Mouse (Mus musculus) cerebellum, adult 2 months (tissue): ENCODE data around the gene Fryl.

ENCODE experiments used
- CTCF ChIP-seq: fragments of 200-500 bp; IDR thresholded peaks from 2 replicates; pipeline ENCODE4 v1.5.1; 2011; ENCODE audit warnings: low read depth, mild to moderate bottlenecking, control low read depth, low read length, moderate library complexity, borderline replicate concordance; ENCODE audit not compliant: insufficient read depth
- POLR2A ChIP-seq: fragments of 200-500 bp; IDR thresholded peaks from 2 replicates; pipeline ENCODE4 v1.6.1; 2011; ENCODE audit warnings: low read length, control low read depth, borderline replicate concordance; ENCODE audit not compliant: insufficient read depth

DNA sequence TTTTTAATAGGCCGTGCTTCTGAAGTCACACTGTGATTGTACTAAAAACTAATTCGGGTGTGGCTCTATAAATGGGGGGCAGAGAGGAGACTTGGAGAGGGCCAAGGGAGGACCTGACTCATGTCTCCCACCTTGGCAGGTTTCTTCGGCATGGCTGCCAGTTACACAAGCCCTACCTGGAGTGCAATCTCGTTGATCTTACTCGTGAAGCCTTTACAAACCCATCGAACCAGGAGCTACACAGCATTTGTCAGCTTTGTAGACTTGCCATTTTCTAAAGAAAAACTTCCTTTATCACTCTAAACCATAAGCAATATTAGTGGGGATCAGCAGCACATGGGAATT is 45.5 kb downstream of the Fryl start:
- TF ChIP-seq POLR2A (no peak), CTCF (no peak)
